Mouse (Mus musculus): Measurements from ENCODE around the gene 1700017D01Rik. TPM values are rescaled to one million over a fixed set of nuclear protein-coding genes. Genes with fewer than 3 reads are reported as not detected.
A peak's percentile ranks its signal among the peaks of the same experiment; 100 is the strongest.
"Not testable (repeated sequence)": the region's sequence is repeated elsewhere in the genome, so short reads cannot be mapped to it uniquely, and the experiment has no call there.

The 1700017D01Rik gene
- polyA plus RNA-seq, 1 experiment: not detected

DNA sequence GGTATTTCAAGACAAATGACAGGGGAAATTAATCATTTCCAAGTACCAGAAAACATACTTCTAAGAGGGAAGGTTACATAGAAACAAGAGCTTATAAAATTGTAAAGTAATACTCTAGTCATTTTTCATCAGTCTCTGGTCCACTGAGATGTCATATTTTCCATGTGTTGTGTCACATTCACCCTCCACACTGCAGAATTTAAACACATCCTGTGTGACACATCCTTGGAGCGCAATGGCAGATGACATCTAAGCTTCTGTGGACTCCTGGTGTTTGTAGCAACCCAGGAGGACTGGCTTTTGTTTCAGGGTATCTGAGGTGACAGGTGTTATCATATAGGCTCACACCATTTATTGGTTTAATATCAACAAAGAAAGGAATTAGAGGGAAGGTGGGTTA is 974 bp downstream of the 1700017D01Rik start:
- Histone ChIP-seq H3K4me3 (ENCODE audit: low read depth, low read length) (no peak overlapping the region), H3K27me3 (ENCODE audit: control insufficient read depth, insufficient read depth, low read length, poor library complexity, severe bottlenecking) (no peaks in the 10 kb centered on the region), H3K36me3 (ENCODE audit: control insufficient read depth, insufficient read depth, low read length, poor library complexity, severe bottlenecking) (no peaks in the 10 kb centered on the region), H3K9me3 (replicated peaks; ENCODE audit: control insufficient read depth, insufficient read depth, low read length, poor library complexity, severe bottlenecking) (no peaks in the 10 kb centered on the region), H3K9ac (ENCODE audit: low read depth, poor library complexity, severe bottlenecking) (no peak overlapping the region), H3K27ac (ENCODE audit: insufficient read depth, low read length) (no peak overlapping the region), H3K4me1 (ENCODE audit: control insufficient read depth, insufficient read depth, low read length) (no peaks in the 10 kb centered on the region)
- TF ChIP-seq EP300 (IDR thresholded peaks at IDR 0.05; ENCODE audit: insufficient read depth, low read depth, low read length) (no peak), POLR2A (IDR thresholded peaks at IDR 0.05; ENCODE audit: insufficient read depth, low read length) (no peak), CTCF (IDR thresholded peaks at IDR 0.05; ENCODE audit: low read depth, low read length) (no peak)

DNA sequence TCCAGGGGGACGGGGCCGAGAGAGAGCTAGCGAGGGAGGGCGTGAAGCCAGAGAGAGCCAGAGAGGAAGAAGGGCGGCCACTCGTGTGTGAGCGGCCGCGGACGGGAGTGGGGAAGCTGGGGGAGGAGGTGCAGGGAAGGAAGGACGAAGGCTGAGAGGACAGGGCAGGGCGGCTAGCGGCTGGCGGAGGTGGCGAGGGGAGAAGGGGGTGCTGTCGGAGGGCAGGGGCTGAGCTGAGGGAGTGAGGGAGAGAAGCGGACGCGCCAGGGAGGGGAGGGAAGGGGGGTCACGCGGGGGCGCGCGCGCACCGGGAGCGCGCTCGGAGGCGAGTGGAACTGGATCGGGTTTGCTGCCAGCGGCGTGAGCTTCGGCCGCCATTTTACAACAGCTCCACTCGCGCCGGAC is 9.7 kb downstream of the 1700017D01Rik start:
- H3K27ac ChIP-seq (ENCODE audit: insufficient read depth, low read length); H3K9me3 ChIP-seq (replicated peaks; ENCODE audit: control insufficient read depth, insufficient read depth, low read length, poor library complexity, severe bottlenecking); H3K27me3 ChIP-seq (ENCODE audit: control insufficient read depth, insufficient read depth, low read length, poor library complexity, severe bottlenecking); H3K36me3 ChIP-seq (ENCODE audit: control insufficient read depth, insufficient read depth, low read length, poor library complexity, severe bottlenecking); H3K4me1 ChIP-seq (ENCODE audit: control insufficient read depth, insufficient read depth, low read length): not testable (repeated sequence)
- peak overlapping the region; percentile 44; the same call in 1 of the 2 replicates for H3K9ac ChIP-seq (ENCODE audit: low read depth, poor library complexity, severe bottlenecking)
- peak overlapping the region; percentile 79 for H3K4me3 ChIP-seq (ENCODE audit: low read depth, low read length)

DNA sequence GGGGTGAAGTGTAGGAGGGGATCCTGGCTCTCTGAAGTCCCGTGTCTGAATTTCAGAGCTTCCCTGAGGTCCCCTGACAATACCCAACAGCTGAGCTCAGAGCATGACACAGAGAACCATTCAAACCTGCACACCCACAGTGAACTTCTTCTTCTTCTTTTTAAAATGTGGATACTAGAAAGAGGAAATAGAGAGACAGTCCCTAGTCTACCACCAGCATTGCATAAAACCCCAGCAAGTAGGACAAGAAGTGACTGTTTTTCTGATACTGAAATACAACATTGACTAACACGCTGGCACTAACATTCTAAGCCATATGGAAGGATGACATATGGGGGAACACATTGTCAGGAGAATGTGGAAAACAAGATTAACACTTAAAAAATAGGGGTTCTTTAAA is 11.3 kb downstream of the 1700017D01Rik start:
- Histone ChIP-seq H3K4me3 (ENCODE audit: low read depth, low read length) (no peak overlapping the region), H3K4me1 (ENCODE audit: control insufficient read depth, insufficient read depth, low read length) (no peaks in the 10 kb centered on the region), H3K27ac (ENCODE audit: insufficient read depth, low read length) (no peak overlapping the region), H3K36me3 (ENCODE audit: control insufficient read depth, insufficient read depth, low read length, poor library complexity, severe bottlenecking) (no peaks in the 10 kb centered on the region), H3K27me3 (ENCODE audit: control insufficient read depth, insufficient read depth, low read length, poor library complexity, severe bottlenecking) (no peaks in the 10 kb centered on the region; the same call in 1 of the 2 replicates), H3K9me3 (replicated peaks; ENCODE audit: control insufficient read depth, insufficient read depth, low read length, poor library complexity, severe bottlenecking) (no peaks in the 10 kb centered on the region), H3K9ac (ENCODE audit: low read depth, poor library complexity, severe bottlenecking) (no peak overlapping the region)
- TF ChIP-seq POLR2A (IDR thresholded peaks at IDR 0.05; ENCODE audit: insufficient read depth, low read length): no peak
- TF ChIP-seq EP300 (IDR thresholded peaks at IDR 0.05; ENCODE audit: insufficient read depth, low read depth, low read length): no peak
- no peak for TF ChIP-seq CTCF (IDR thresholded peaks at IDR 0.05; ENCODE audit: low read depth, low read length)

DNA sequence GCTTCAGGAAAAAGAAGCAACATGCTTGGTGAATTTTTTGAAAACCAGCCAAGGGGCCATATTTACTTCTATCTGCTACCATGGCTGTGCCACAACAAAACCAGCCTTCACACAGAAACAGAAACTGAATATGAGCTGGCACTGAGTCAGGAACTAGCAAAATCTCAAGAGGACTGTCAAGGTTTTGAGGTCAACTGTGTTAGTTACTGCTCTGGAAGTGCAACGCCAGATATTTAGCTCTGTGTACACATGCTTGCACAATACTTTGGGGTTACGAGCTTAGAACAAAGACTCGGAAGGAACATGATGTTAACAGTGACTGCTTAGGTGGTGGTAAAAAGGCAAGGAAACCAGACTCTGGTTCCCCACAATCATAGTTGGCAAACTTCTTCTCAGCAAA is 22.9 kb downstream of the 1700017D01Rik start:
- no peaks in the 10 kb centered on the region for H3K9me3 ChIP-seq (replicated peaks; ENCODE audit: control insufficient read depth, insufficient read depth, low read length, poor library complexity, severe bottlenecking)
- H3K27me3 ChIP-seq (ENCODE audit: control insufficient read depth, insufficient read depth, low read length, poor library complexity, severe bottlenecking): peaks cover 5% of the 10 kb centered on the region; the same call in 1 of the 2 replicates
- H3K4me1 ChIP-seq (ENCODE audit: control insufficient read depth, insufficient read depth, low read length): no peaks in the 10 kb centered on the region
- H3K4me3 ChIP-seq (ENCODE audit: low read depth, low read length): no peak overlapping the region
- no peak overlapping the region for H3K27ac ChIP-seq (ENCODE audit: insufficient read depth, low read length)
- no peak for TF ChIP-seq EP300 (IDR thresholded peaks at IDR 0.05; ENCODE audit: insufficient read depth, low read depth, low read length)
- TF ChIP-seq POLR2A (IDR thresholded peaks at IDR 0.05; ENCODE audit: insufficient read depth, low read length): no peak
- TF ChIP-seq CTCF (IDR thresholded peaks at IDR 0.05; ENCODE audit: low read depth, low read length): no peak
- no peaks in the 10 kb centered on the region for H3K36me3 ChIP-seq (ENCODE audit: control insufficient read depth, insufficient read depth, low read length, poor library complexity, severe bottlenecking)
- no peak overlapping the region for H3K9ac ChIP-seq (ENCODE audit: low read depth, poor library complexity, severe bottlenecking)

DNA sequence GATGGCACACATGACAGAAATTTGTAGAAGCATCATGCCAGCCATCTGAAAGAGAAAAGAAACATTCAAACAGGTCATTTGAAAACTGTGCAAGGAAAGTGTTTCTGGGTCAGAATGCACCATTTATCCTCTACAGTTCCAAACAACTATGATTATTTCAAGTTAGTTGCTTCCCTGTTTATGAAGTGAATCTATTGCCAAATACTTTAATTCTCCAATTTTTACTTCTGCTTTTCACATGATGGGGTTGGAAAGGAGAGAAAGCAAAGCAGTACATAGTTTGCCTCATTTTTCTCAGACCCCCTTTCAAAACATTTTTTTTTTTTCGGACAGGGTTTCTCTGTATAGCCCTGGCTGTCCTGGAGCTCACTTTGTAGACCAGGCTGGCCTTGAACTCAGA is 28.8 kb downstream of the 1700017D01Rik start:
- Histone ChIP-seq H3K27me3 (ENCODE audit: control insufficient read depth, insufficient read depth, low read length, poor library complexity, severe bottlenecking) (no peaks in the 10 kb centered on the region), H3K27ac (ENCODE audit: insufficient read depth, low read length) (no peak overlapping the region), H3K9me3 (replicated peaks; ENCODE audit: control insufficient read depth, insufficient read depth, low read length, poor library complexity, severe bottlenecking) (no peaks in the 10 kb centered on the region), H3K4me1 (ENCODE audit: control insufficient read depth, insufficient read depth, low read length) (no peaks in the 10 kb centered on the region), H3K9ac (ENCODE audit: low read depth, poor library complexity, severe bottlenecking) (no peak overlapping the region), H3K36me3 (ENCODE audit: control insufficient read depth, insufficient read depth, low read length, poor library complexity, severe bottlenecking) (no peaks in the 10 kb centered on the region), H3K4me3 (ENCODE audit: low read depth, low read length) (no peak overlapping the region)
- no peak for TF ChIP-seq EP300 (IDR thresholded peaks at IDR 0.05; ENCODE audit: insufficient read depth, low read depth, low read length)
- no peak for TF ChIP-seq POLR2A (IDR thresholded peaks at IDR 0.05; ENCODE audit: insufficient read depth, low read length)
- TF ChIP-seq CTCF (IDR thresholded peaks at IDR 0.05; ENCODE audit: low read depth, low read length): no peak

DNA sequence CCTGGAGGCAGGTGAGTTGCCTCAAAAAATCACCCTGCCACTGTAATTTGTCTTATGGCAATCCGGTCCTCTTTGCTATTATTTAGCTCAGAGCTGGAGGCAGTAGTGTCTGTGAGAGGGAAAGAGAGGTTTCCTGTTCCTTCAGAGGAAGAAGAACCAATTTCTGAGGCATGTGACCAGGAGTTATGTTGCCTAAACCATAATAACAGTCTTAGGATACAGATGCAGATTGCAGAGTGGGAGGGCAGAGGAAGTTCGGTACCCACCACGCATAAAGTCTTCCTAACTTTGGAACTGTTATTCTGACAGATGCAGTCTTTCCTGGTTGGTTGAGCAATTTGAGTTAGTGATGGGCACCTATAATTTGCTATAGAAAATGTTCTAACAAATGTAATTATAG is 32.3 kb downstream of the 1700017D01Rik start:
- Histone ChIP-seq H3K27me3 (ENCODE audit: control insufficient read depth, insufficient read depth, low read length, poor library complexity, severe bottlenecking) (0 out of 2 replicates have a peak, but pooled peaks cover 3% of the 10 kb centered on the region), H3K4me1 (ENCODE audit: control insufficient read depth, insufficient read depth, low read length) (no peaks in the 10 kb centered on the region), H3K9ac (ENCODE audit: low read depth, poor library complexity, severe bottlenecking) (no peak overlapping the region), H3K27ac (ENCODE audit: insufficient read depth, low read length) (no peak overlapping the region), H3K36me3 (ENCODE audit: control insufficient read depth, insufficient read depth, low read length, poor library complexity, severe bottlenecking) (no peaks in the 10 kb centered on the region), H3K4me3 (ENCODE audit: low read depth, low read length) (no peak overlapping the region), H3K9me3 (replicated peaks; ENCODE audit: control insufficient read depth, insufficient read depth, low read length, poor library complexity, severe bottlenecking) (no peaks in the 10 kb centered on the region; the same call in 1 of the 2 replicates)
- TF ChIP-seq CTCF (IDR thresholded peaks at IDR 0.05; ENCODE audit: low read depth, low read length): no peak
- no peak for TF ChIP-seq EP300 (IDR thresholded peaks at IDR 0.05; ENCODE audit: insufficient read depth, low read depth, low read length)
- TF ChIP-seq POLR2A (IDR thresholded peaks at IDR 0.05; ENCODE audit: insufficient read depth, low read length): no peak

DNA sequence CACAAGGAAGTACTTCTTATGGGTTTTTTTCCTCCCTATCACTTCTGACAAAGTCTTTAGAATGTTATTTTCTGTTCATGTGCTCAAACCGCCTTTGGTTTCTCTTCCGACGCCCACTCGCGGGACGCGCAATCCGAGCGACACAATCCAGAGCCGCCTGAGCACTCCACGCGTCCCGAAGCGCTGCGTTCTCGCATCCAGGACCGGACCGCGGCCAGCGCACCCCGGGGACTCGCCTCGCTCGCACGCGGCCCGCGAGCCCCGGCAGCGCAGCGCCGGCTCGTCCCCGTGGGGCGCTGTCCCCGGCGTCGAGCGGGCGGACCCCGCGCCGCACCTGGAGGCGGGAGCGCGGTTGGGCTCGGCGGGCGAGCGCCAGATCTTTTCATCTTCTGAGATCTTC is 38.5 kb downstream of the 1700017D01Rik start:
- H3K9ac ChIP-seq (ENCODE audit: low read depth, poor library complexity, severe bottlenecking); H3K9me3 ChIP-seq (replicated peaks; ENCODE audit: control insufficient read depth, insufficient read depth, low read length, poor library complexity, severe bottlenecking); H3K27ac ChIP-seq (ENCODE audit: insufficient read depth, low read length); H3K4me1 ChIP-seq (ENCODE audit: control insufficient read depth, insufficient read depth, low read length); H3K36me3 ChIP-seq (ENCODE audit: control insufficient read depth, insufficient read depth, low read length, poor library complexity, severe bottlenecking); H3K27me3 ChIP-seq (ENCODE audit: control insufficient read depth, insufficient read depth, low read length, poor library complexity, severe bottlenecking): not testable (repeated sequence)
- peak overlapping the region; percentile 45 for H3K4me3 ChIP-seq (ENCODE audit: low read depth, low read length)
